10 mouse cellular contexts compared by ENCODE assay signal in genomic region chr2:166001362-166001761, GRCm38 (mm10). TPM values are rescaled to one million over a fixed set of nuclear protein-coding genes. Genes with fewer than 3 reads are reported as not detected.
DNase-seq lines count a peak whose midpoint lies in the region; ATAC-seq and TF ChIP-seq lines count a peak whose summit lies in the region.
"Had no signal": no experiment of that assay in that cellular context is flagged by ENCODE, and none has a peak within 500 bp of the region (broad histone marks: within the 10 kb centered on the region; RNA-seq: fewer than 3 reads in every experiment).

No protein-coding gene starts in this region.

- no peak overlapping the region for H3K4me3 ChIP-seq in heart, embryonic 10.5 days
- no peak overlapping the region for H3K4me3 ChIP-seq in lung, postnatal 0 days (ENCODE audit: low read depth, low read length)
- no peak overlapping the region for H3K4me3 ChIP-seq in neural tube, embryonic 15.5 days (replicated peaks)
- H3K4me3 ChIP-seq: hindbrain, embryonic 15.5 days had no signal

- H3K9me3 ChIP-seq in heart, embryonic 10.5 days = no peaks in the 10 kb centered on the region
- H3K9me3 ChIP-seq in lung, postnatal 0 days (ENCODE audit: low read length) = no peaks in the 10 kb centered on the region
- H3K9me3 ChIP-seq in neural tube, embryonic 15.5 days (replicated peaks) = no peaks in the 10 kb centered on the region
- H3K9me3 ChIP-seq: hindbrain, embryonic 15.5 days had no signal

- H3K27me3 ChIP-seq in heart, embryonic 10.5 days (ENCODE audit: insufficient read depth, poor library complexity, severe bottlenecking) = no peaks in the 10 kb centered on the region
- H3K27me3 ChIP-seq in lung, postnatal 0 days (replicated peaks; ENCODE audit: insufficient read depth, low read length) = no peaks in the 10 kb centered on the region
- no peaks in the 10 kb centered on the region for H3K27me3 ChIP-seq in neural tube, embryonic 15.5 days (replicated peaks)
- H3K27me3 ChIP-seq: hindbrain, embryonic 15.5 days had no signal

- H3K27ac ChIP-seq in heart, embryonic 10.5 days = peak overlapping the region; percentile 53; the same call in 1 of the 2 replicates
- H3K27ac ChIP-seq in lung, postnatal 0 days (ENCODE audit: low read length) = peak overlapping the region; percentile 43; the same call in 1 of the 2 replicates
- H3K27ac ChIP-seq in neural tube, embryonic 15.5 days (replicated peaks) = 0 out of 2 replicates have a peak overlapping the region, but pooled peaks have one; percentile 18
- H3K27ac ChIP-seq: hindbrain, embryonic 15.5 days had no signal

- H3K4me2 ChIP-seq in lung, postnatal 0 days (replicated peaks; ENCODE audit: low read depth, low read length) = no peak overlapping the region
- no peak overlapping the region for H3K4me2 ChIP-seq in neural tube, embryonic 15.5 days

- H3K4me1 ChIP-seq in heart, embryonic 10.5 days = peaks cover 40% of the 10 kb centered on the region
- H3K4me1 ChIP-seq in lung, postnatal 0 days (ENCODE audit: insufficient read depth, low read depth, low read length) = no peaks in the 10 kb centered on the region; the same call in 1 of the 2 replicates
- H3K4me1 ChIP-seq in neural tube, embryonic 15.5 days = peaks cover 35% of the 10 kb centered on the region

- ATAC-seq in lung, postnatal 0 days = no peak
- 0 out of 2 replicates have a peak, but pooled peaks have one; percentile 25 for ATAC-seq in erythroid progenitor cell, adult 5-6 weeks (replicated peaks; ENCODE audit: low FRiP score, poor library complexity, severe bottlenecking)
- no peak for ATAC-seq in neural tube, embryonic 15.5 days (ENCODE audit: low FRiP score)

- no peak for TF ChIP-seq CTCF in lung, postnatal 0 days (IDR thresholded peaks at IDR 0.05)

- H3K36me3 ChIP-seq in heart, embryonic 10.5 days = no peaks in the 10 kb centered on the region
- H3K36me3 ChIP-seq in lung, postnatal 0 days (ENCODE audit: insufficient read depth, low read length) = no peaks in the 10 kb centered on the region
- no peaks in the 10 kb centered on the region for H3K36me3 ChIP-seq in neural tube, embryonic 15.5 days
- H3K36me3 ChIP-seq: hindbrain, embryonic 15.5 days had no signal

- no peak overlapping the region for H3K9ac ChIP-seq in lung, postnatal 0 days (replicated peaks; ENCODE audit: low read depth)
- H3K9ac ChIP-seq in neural tube, embryonic 15.5 days (replicated peaks) = no peak overlapping the region
- H3K9ac ChIP-seq: hindbrain, embryonic 15.5 days had no signal

- TF ChIP-seq EP300 in lung, postnatal 0 days (IDR thresholded peaks at IDR 0.05) = no peak

- WGBS in heart, embryonic 10.5 days = 69% methylated on average over 2 of the region's 2 CpGs
- WGBS in lung, postnatal 0 days = 52% methylated on average over 2 of the region's 2 CpGs
- WGBS in neural tube, embryonic 15.5 days = 13% methylated on average over 2 of the region's 2 CpGs

- DNase-seq in heart, embryonic 10.5 days (ENCODE audit: low spot score) = no peak
- no peak for DNase-seq in heart, postnatal 4 days
- DNase-seq in lung, postnatal 0 days (ENCODE audit: low spot score) = no peak
- no peak for DNase-seq in lung, postnatal 10 days
- DNase-seq in cerebellum, adult 11 months = no peak
- no peak for DNase-seq in right cerebral cortex, postnatal 14 days
- DNase-seq: lung, postnatal 4 days had no signal

RNA-seq across cellular contexts. Expression of gene Ncoa3, which starts 8.9 kb away (rescaled TPM):
- 14.8 and 15.8 TPM in 2 replicates for polyA plus RNA-seq in heart, embryonic 10.5 days (2016; fragmentation: Nextera tagmentation; extraction: Ambion mirVana)
- total RNA-seq in heart, postnatal 4 days (2021) = 10 to 100 TPM; 21.2 to 23.2 TPM
- 8.5 and 10.4 TPM in 2 replicates for polyA plus RNA-seq in lung, postnatal 0 days (2015; fragmentation: Nextera tagmentation; extraction: Ambion mirVana)
- total RNA-seq in erythroid progenitor cell, adult 5-6 weeks (2015; ENCODE audit: low replicate concordance) = 17.6 and 20.5 TPM in 2 replicates
- 3.6 and 3.9 TPM in 2 replicates for total RNA-seq in erythroid progenitor cell, adult 5-6 weeks (2017; ENCODE audit: low replicate concordance)
- 13.3 and 14.6 TPM in 2 replicates for polyA plus RNA-seq in neural tube, embryonic 15.5 days (2015; fragmentation: Nextera tagmentation; extraction: Ambion mirVana)
